Mouse (Mus musculus) cerebellum, adult 18-20 months (tissue): ENCODE data around the gene Irf5.

Experiments
- DNase-seq, 2 experiments: peaks; one replicate each; pipeline ENCODE4 v3.0.0; 2021

Gene Irf5

DNA sequence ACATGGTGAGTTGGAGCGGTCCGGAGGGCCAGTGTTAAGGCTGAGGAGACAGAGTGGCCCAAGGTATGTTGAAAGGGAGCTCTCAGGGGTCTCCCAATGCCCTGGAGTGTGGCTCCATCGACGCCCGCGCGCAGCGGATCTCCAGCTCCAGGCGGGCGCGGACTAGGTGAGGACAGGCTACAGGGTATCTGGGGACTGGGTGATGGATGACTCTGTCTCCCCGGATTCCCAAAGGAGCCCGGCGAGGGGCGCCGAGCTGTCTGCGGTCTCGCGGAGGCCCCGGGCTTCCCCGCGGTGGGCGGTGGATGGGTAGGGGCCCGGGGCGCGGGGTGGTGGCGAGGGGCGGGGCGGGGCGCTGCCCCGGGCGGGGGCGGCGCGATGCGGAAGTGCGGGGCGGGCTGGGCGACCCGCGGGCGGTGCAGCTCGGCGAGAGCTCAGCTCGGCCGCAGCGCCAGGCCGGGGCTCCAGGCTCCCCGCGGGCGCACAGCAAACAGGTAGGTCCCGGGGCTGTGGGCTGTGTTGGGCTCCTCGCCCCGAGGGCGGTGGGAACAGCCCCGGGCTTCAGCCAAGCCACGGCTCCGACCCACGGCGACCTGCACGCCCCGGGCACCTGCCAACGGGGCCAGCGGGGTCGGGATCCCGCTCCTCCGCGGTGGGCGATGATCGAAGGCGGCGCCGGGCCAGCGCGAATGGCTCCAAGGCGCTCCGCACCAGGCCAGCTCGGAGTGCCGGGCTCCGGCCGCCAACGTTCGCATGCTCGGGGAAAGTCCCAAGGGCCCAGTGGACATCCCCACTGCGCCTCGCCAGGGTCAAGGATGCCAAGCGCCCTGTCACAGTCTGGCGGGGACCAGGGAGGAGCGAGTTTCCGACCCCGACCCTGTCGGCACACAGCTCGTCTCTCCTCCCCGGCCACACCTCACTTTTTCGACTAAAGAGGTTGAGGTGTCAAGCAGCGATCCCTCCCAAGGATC lies at the start of gene Irf5:
Gene Irf5, plus strand, starts transcription at position 345 of the 971 bp plus-strand sequence.
- DNase-seq: peak in 1 of 2 experiments; percentile 12

- DNase-seq: no peak
Measured at GRCm38 (mm10) chr6:29482691-29483090, 43.7 kb upstream of the Irf5 start.

- peak; percentile 51 to 61 for DNase-seq
Measured at GRCm38 (mm10) chr6:29484716-29485559, 41.5 kb upstream of the Irf5 start.

GRCm38 (mm10) chr6:29485951-29486350 lies 40.5 kb upstream of the Irf5 start:
- DNase-seq: no peak

DNA sequence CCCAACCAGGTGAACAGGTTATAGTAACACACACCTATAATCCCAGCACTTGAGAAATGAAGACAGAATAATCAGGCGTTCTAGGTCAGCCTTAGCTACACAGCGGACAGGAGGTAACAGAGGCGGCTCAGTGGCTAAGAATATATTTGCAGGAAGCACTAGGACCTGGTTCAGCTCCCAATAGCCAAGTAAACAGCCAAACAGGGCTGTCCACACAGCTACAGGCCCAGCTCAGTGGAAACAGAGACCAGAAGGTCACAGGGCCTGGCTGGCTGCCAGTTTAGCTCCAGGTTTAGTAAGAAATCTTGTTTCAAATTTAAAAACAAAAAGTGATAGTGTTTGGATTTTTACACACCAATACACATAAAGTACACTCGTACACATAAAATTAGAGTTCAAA lies 32.3 kb upstream of the Irf5 start:
- no peak for DNase-seq

DNA sequence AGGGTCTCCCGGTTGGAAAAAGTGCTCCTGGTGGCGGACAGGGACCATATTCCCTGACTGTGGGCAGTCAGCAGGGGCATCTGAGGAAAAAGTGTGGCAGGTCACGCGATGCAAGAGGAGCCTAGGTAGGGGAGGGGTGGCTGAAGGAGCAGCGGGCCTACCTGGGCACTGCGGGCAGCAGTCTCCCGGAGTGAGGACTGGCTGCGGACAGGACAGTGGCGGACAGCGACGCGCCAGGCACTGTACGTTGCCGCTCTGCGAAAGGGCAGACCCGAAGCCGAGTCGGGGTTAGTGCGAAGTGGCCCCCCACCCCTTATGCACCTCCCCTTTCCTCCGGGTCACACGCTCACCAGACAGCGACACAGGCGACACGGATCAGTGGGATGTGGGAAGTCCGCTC lies 30.2 kb upstream of the Irf5 start:
- DNase-seq: no peak

DNA sequence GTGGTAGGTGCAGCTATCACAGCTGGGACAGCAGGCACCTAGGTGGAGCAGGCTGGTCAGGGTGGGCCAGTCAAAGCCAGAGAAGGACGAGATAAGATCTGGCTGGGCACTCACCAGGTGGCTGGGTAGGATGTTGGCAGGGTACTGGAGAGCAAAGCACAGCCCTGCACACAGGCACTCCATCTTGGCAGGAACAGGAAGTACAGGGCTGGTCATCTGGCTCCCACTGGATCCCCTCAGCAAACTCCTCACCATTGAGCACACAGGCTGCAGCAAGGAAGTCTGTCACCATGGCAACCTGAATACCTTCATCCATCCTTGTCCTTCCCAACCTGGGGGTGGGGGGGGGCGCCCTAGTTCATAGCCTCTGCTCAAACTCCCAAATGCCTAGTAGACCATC lies 28.6 kb upstream of the Irf5 start:
- DNase-seq: no peak

GRCm38 (mm10) chr6:29500177-29500576 lies 26.2 kb upstream of the Irf5 start:
- DNase-seq: no peak

DNA sequence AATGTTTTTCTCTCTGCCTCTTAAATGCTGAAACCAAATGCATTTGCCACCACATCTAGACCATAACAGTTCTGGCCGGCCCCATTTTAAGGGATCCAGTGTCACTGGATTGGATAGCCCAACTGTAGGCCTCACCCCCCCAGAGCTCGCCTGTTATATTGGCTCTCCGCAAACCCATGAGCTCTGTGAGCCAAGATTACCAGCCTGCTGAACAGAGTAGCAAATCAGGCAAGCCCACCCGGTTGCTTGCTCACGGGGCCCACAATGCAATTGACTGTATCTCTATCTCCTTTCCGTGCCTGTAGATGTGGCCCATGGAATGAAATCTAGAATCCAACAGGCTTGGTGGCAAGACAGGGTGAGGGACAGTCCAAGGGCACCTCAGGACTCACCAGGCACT lies 25.6 kb upstream of the Irf5 start:
- no peak for DNase-seq

DNA sequence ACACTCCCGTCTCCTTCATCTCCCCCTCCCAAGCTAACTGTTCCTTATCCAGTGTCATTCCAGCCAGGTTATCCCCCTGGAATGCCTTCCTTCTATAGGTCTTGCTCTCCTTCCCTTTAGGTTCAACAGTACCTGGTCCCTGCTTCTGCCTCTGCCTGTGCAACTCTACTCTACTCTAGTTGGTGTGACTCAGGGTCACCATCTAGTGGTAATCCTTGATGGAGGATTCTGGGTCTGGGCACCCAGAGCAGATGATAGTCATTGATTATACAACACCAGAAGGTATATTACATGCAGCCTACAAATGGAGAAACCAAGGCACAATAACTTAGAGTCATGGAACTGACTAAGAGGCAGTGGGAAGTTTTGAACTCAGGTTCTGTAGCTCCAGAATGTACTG lies 24.8 kb upstream of the Irf5 start:
- no peak for DNase-seq

- DNase-seq: no peak
Measured at GRCm38 (mm10) chr6:29505493-29505892, 20.9 kb upstream of the Irf5 start.

GRCm38 (mm10) chr6:29506834-29507233 lies 19.6 kb upstream of the Irf5 start:
- no peak for DNase-seq

DNA sequence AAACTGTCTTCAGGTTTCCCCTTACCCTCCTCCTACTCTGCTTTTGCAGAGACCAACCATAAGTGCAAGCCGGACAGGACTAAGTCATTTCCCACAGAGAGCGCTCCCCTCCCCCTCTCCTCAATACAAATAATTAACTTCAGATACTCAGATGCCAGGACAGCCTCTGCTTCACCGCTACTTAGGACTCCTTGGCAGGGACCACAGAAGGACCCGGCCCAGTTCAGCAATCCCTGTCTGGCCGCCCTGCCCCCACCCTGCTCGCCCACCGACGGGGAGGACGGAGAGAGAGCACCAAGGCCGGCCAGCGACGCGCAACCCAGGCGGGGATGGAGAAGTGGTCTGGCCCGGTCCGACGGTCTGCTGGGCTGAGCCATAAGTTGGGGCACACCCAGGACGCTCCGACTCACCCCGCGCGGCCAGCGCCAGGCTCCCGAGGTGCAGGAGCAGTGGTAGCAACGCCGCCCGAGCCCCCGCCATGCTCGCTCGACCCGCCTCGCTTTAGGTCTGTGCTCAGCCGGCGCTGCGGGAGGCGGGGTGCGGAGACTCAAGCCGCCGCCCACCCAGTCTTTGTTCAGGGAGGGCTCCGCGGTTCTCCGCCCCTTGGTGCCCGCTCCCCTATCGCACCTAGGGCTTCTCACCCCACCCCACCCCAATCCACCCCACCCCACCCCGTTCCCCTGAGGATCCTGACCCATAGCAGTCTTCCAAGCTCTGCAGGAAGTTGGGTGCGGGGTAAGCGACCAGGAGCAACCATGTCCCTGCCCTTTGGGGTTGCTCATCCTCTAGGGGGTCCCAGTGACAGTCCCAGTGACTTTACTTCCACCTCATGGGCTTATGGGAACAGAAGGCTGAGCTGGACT lies 18.7 kb upstream of the Irf5 start, which contains the start of gene Kcp:
Gene Kcp, minus strand, starts transcription at position 506 of the 863 bp plus-strand sequence.
- no peak for DNase-seq

- no peak for DNase-seq
Measured at GRCm38 (mm10) chr6:29509086-29509485, 17.3 kb upstream of the Irf5 start.

- DNase-seq: no peak
Measured at GRCm38 (mm10) chr6:29513284-29513683, 13.1 kb upstream of the Irf5 start.

- DNase-seq: peak; percentile 21 to 34
Measured at GRCm38 (mm10) chr6:29517139-29517538, 9.3 kb upstream of the Irf5 start.

DNA sequence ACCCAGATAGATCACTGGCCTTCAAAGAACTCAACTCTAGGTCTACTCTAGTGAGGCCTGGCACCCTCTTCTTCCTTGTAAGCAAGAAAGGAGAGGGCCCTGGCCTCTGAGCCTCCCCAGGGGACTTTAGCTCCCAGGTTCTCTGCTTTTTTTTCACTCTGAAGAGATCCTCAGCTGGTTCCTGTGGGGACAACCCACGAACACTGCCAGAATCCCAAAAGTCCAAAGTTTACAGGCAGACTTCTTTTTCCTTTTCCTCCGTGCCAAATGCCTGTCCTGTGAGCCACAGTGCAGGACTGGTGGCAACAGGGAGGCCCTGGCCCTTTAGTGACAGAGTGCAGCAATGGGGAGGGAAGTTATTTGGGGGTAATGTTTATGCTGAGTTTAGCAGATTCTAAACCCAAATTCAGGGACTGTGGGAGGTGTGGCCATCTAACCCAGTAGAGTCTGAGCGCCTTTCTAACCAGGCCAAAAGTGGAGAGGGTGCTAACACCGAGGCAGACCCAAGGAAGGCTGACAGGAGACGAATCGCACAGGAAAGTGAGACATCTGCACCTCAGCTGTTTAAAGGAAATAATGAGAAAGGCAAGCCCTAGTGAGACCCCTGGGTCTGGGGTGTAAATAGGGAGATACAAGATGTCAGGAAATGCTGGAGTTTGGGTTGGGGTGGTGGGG lies 3.7 kb upstream of the Irf5 start:
- DNase-seq: no peak

DNA sequence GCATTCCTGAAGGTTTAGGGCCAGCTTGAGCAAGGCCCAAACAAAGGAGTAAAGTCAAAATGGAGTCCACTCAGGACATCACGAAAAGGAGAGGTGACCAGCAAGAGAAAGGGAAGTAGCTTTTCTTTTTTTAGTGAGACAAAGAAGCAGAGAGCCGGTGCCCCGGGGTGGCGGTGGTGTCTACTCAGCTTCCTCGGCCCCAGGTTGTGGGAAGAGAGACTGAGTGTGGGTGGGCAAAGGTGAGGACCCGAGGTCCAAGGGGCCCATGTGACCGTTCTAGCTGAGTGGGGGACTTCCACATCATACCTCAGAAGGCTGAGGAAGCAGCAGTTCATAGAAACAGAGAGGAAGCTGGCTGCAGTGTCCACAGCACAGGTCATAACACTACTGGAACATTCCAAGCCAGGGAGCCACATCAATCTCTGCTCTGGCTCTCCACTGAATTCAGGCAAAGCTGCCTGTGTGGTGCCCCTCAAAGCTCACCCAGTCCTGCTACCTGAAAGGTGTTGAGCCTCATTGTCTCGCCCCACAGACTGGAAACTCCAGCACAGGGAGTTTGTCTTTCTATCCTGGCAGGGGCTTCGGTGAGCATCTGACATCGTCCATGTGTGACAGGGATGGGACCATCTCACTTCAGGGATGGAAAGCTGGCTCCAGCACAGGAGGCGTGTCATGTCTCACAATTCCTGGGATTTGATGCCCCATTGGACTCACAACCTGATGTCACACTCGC lies 3.0 kb upstream of the Irf5 start:
- DNase-seq: no peak

DNA sequence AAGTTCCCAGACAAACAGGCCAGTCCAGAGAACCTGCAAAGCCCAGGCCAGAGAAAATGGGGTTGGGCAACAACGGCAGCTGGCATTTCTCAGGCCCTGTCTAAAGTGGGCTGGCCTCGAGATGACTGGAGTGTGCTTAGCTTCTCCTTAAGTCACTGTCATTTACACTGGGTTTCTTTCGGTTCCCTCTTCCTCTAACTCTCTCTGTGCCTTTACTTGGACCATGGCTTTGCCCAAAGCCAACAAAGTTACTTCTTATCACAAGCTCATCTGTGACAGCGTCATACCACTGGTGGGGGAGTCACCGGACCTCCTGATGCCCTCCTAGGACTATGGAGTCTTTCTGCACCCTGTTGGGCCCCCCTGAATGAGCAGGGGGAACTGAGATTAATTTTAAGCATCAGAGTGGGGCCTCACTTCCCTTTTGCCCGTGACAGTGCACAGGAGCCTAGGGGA lies 2.4 kb upstream of the Irf5 start:
- DNase-seq: no peak

- DNase-seq: no peak
Measured at GRCm38 (mm10) chr6:29525256-29525655, 1.2 kb upstream of the Irf5 start.
